Mouse (Mus musculus) heart, postnatal 4 days (tissue): ENCODE results near the gene Ofcc1. TPM values are rescaled to one million over a fixed set of nuclear protein-coding genes. Genes with fewer than 3 reads are reported as not detected.

ENCODE experiments used
- DNase-seq: peaks from one replicate; pipeline ENCODE4 v3.0.0; 2021
- total RNA-seq, 2 experiments: library from RNA; stranded (reverse); gene quantifications; 2 replicates each; pipeline ENCODE4 v1.2.3; 2021

Gene Ofcc1
- not detected for total RNA-seq

GRCm38 (mm10) chr13:40361288-40361687, at the start of gene Ofcc1:
TSS of gene Ofcc1 (minus strand) at chr13:40361450.
- peak; percentile 38 for DNase-seq

- DNase-seq, result no peak
These were observed 28.9 kb upstream of the Ofcc1 start for GRCm38 (mm10) chr13:40390120-40390519.

GRCm38 (mm10) chr13:40387446-40387845, 26.2 kb upstream of the Ofcc1 start:
- DNase-seq, result no peak

- DNase-seq, result no peak
These were observed 23.7 kb upstream of the Ofcc1 start for GRCm38 (mm10) chr13:40384962-40385361.

- no peak for DNase-seq
These were observed 15.5 kb upstream of the Ofcc1 start for GRCm38 (mm10) chr13:40376773-40377172.

GRCm38 (mm10) chr13:40366762-40367161, 5.5 kb upstream of the Ofcc1 start:
- DNase-seq, result no peak

- no peak for DNase-seq
These were observed 3.6 kb upstream of the Ofcc1 start for GRCm38 (mm10) chr13:40364855-40365254.

- DNase-seq, result no peak
These were observed 558 bp downstream of the Ofcc1 start for GRCm38 (mm10) chr13:40360692-40361091.

GRCm38 (mm10) chr13:40347045-40347444, 14.2 kb downstream of the Ofcc1 start:
- no peak for DNase-seq

- no peak for DNase-seq
These were observed 37.9 kb downstream of the Ofcc1 start for GRCm38 (mm10) chr13:40323301-40323700.

GRCm38 (mm10) chr13:40320814-40321525, 40.3 kb downstream of the Ofcc1 start:
- DNase-seq, result no peak

- no peak for DNase-seq
These were observed 43.5 kb downstream of the Ofcc1 start for GRCm38 (mm10) chr13:40317731-40318130.

GRCm38 (mm10) chr13:40315158-40315792, 46.0 kb downstream of the Ofcc1 start:
- no peak for DNase-seq

GRCm38 (mm10) chr13:40292891-40293290, 68.4 kb downstream of the Ofcc1 start:
- no peak for DNase-seq

GRCm38 (mm10) chr13:40290846-40291245, 70.4 kb downstream of the Ofcc1 start:
- DNase-seq, result no peak

GRCm38 (mm10) chr13:40288650-40289049, 72.6 kb downstream of the Ofcc1 start:
- DNase-seq, result no peak

GRCm38 (mm10) chr13:40287266-40288002, 73.8 kb downstream of the Ofcc1 start:
- no peak for DNase-seq

- no peak for DNase-seq
These were observed 75.9 kb downstream of the Ofcc1 start for GRCm38 (mm10) chr13:40285234-40285791.

GRCm38 (mm10) chr13:40280616-40281015, 80.6 kb downstream of the Ofcc1 start:
- DNase-seq, result no peak

- DNase-seq, result no peak
These were observed 93.7 kb downstream of the Ofcc1 start for GRCm38 (mm10) chr13:40267546-40267945.

GRCm38 (mm10) chr13:40263087-40263807, 98.0 kb downstream of the Ofcc1 start:
- no peak for DNase-seq

- no peak for DNase-seq
These were observed 102.5 kb downstream of the Ofcc1 start for GRCm38 (mm10) chr13:40258757-40259156.
